ENCODE assay signal across 9 mouse cellular contexts in genomic region chr8:104630111-104630479, GRCm38 (mm10). TPM values are rescaled to one million over a fixed set of nuclear protein-coding genes. Genes with fewer than 3 reads are reported as not detected.
A peak's percentile ranks its signal among the peaks of the same experiment; 100 is the strongest.
DNase-seq lines count a peak whose midpoint lies in the region; ATAC-seq and TF ChIP-seq lines count a peak whose summit lies in the region.
"Had no signal": no experiment of that assay in that cellular context is flagged by ENCODE, and none has a peak within 500 bp of the region (broad histone marks: within the 10 kb centered on the region; RNA-seq: fewer than 3 reads in every experiment).

No protein-coding gene starts in this region.

- peaks cover 14% of the 10 kb centered on the region for H3K36me3 ChIP-seq in heart, postnatal 0 days (replicated peaks; ENCODE audit: control insufficient read depth, insufficient read depth, low read length)
- peaks cover under 1% of the 10 kb centered on the region; the same call in 1 of the 2 replicates for H3K36me3 ChIP-seq in hindbrain, embryonic 14.5 days (replicated peaks; ENCODE audit: control insufficient read depth, insufficient read depth)
- H3K36me3 ChIP-seq in midbrain, embryonic 12.5 days, result 0 out of 2 replicates have a peak, but pooled peaks cover 4% of the 10 kb centered on the region

- ATAC-seq in heart, postnatal 0 days (ENCODE audit: insufficient read depth, low read depth), result no peak
- no peak for ATAC-seq in hindbrain, embryonic 14.5 days (ENCODE audit: low FRiP score)
- no peak for ATAC-seq in midbrain, embryonic 12.5 days (ENCODE audit: low FRiP score, low read depth)

- H3K9ac ChIP-seq in heart, postnatal 0 days (replicated peaks; ENCODE audit: low read depth, low read length), result peak overlapping the region; percentile 77
- H3K9ac ChIP-seq in hindbrain, embryonic 14.5 days, result no peak overlapping the region
- H3K9ac ChIP-seq in midbrain, embryonic 12.5 days (replicated peaks), result no peak overlapping the region

- TF ChIP-seq CTCF in heart, postnatal 0 days (IDR thresholded peaks at IDR 0.05; ENCODE audit: low read depth), result no peak

- H3K4me3 ChIP-seq in heart, postnatal 0 days (ENCODE audit: low read depth, low read length), result peak overlapping the region; percentile 63
- H3K4me3 ChIP-seq in brown adipose tissue, adult 24 weeks (ENCODE audit: insufficient read depth, low read depth, low read length), result peak overlapping the region; percentile 50
- H3K4me3 ChIP-seq in hindbrain, embryonic 14.5 days (replicated peaks; ENCODE audit: low read length), result no peak overlapping the region
- H3K4me3 ChIP-seq in midbrain, embryonic 12.5 days, result peak overlapping the region; percentile 45

- 8% methylated on average over 8 of the region's 8 CpGs for WGBS in heart, postnatal 0 days
- WGBS in hindbrain, embryonic 14.5 days, result 38% methylated on average over 8 of the region's 8 CpGs
- 41% methylated on average over 8 of the region's 8 CpGs for WGBS in midbrain, embryonic 12.5 days

- H3K4me2 ChIP-seq in heart, postnatal 0 days (ENCODE audit: low read depth, low read length), result peak overlapping the region; percentile 67
- H3K4me2 ChIP-seq in hindbrain, embryonic 14.5 days (replicated peaks), result peak overlapping the region; percentile 60
- peak overlapping the region; percentile 61; the same call in 1 of the 2 replicates for H3K4me2 ChIP-seq in midbrain, embryonic 12.5 days (replicated peaks)

- TF ChIP-seq EP300 in heart, postnatal 0 days (IDR thresholded peaks at IDR 0.05; ENCODE audit: low read depth), result no peak

- peaks cover 40% of the 10 kb centered on the region for H3K4me1 ChIP-seq in heart, postnatal 0 days (ENCODE audit: control insufficient read depth, insufficient read depth)
- peaks cover 14% of the 10 kb centered on the region; the same call in 1 of the 2 replicates for H3K4me1 ChIP-seq in brown adipose tissue, adult 24 weeks (ENCODE audit: control insufficient read depth, insufficient read depth, insufficient read length, low read length)
- peaks cover 8% of the 10 kb centered on the region; the same call in 1 of the 2 replicates for H3K4me1 ChIP-seq in hindbrain, embryonic 14.5 days (replicated peaks; ENCODE audit: control insufficient read depth, insufficient read depth, low read length)
- peaks cover 8% of the 10 kb centered on the region for H3K4me1 ChIP-seq in midbrain, embryonic 12.5 days

- H3K9me3 ChIP-seq in heart, postnatal 0 days (replicated peaks; ENCODE audit: control insufficient read depth, low read length), result no peaks in the 10 kb centered on the region
- no peaks in the 10 kb centered on the region for H3K9me3 ChIP-seq in hindbrain, embryonic 14.5 days (ENCODE audit: control insufficient read depth, low read length)
- no peaks in the 10 kb centered on the region for H3K9me3 ChIP-seq in midbrain, embryonic 12.5 days

- no peaks in the 10 kb centered on the region for H3K27me3 ChIP-seq in heart, postnatal 0 days (ENCODE audit: control insufficient read depth, insufficient read depth, low read length)
- H3K27me3 ChIP-seq in hindbrain, embryonic 14.5 days (ENCODE audit: control insufficient read depth, insufficient read depth, low read length), result peaks cover 27% of the 10 kb centered on the region
- peaks cover 34% of the 10 kb centered on the region for H3K27me3 ChIP-seq in midbrain, embryonic 12.5 days

- no peak for DNase-seq in heart, postnatal 0 days (ENCODE audit: low spot score)
- DNase-seq in heart, adult 18-20 months, result no peak
- DNase-seq in hindbrain, embryonic 14.5 days (ENCODE audit: low spot score), result no peak
- DNase-seq in spleen, postnatal 36 days (ENCODE audit: low spot score in 2 of 2), result no peak
- no peak for DNase-seq in right cerebral cortex, postnatal 25 days
- DNase-seq in thymus, adult 18-20 months, result no peak

- H3K27ac ChIP-seq in heart, postnatal 0 days (ENCODE audit: low read depth), result peak overlapping the region; percentile 90
- H3K27ac ChIP-seq in brown adipose tissue, adult 24 weeks (replicated peaks; ENCODE audit: low read depth, low read length), result 0 out of 2 replicates have a peak overlapping the region, but pooled peaks have one; percentile 1
- H3K27ac ChIP-seq in hindbrain, embryonic 14.5 days, result no peak overlapping the region
- no peak overlapping the region for H3K27ac ChIP-seq in midbrain, embryonic 12.5 days (replicated peaks)

RNA-seq across cellular contexts. Expression of gene Rrad, which starts 1.0 kb away (rescaled TPM):
- 197 and 317 TPM in 2 replicates for total RNA-seq in heart, postnatal 0 days (2014; rRNA removed; ENCODE audit: low replicate concordance)
- polyA plus RNA-seq in heart, postnatal 0 days (2015; fragmentation: Nextera tagmentation; extraction: Ambion mirVana), result 235 and 284 TPM in 2 replicates
- 100 to 1,000 TPM in 1 of 2 experiments, 10 to 100 TPM in 1; 88.7 to 108 TPM for total RNA-seq in heart, adult 18-20 months (2021)
- polyA plus RNA-seq in brown adipose tissue, adult 24 weeks (2012; ENCODE audit: insufficient read depth, insufficient read length, missing spikeins), result 1.5 and 2.0 TPM in 2 replicates
- polyA plus RNA-seq in hindbrain, embryonic 14.5 days (2014; fragmentation: Nextera tagmentation; extraction: Ambion mirVana), result 3.9 and 4.3 TPM in 2 replicates
- polyA plus RNA-seq in midbrain, embryonic 12.5 days (2016; fragmentation: Nextera tagmentation; extraction: Ambion mirVana), result 1.9 and 2.8 TPM in 2 replicates

RNA-seq across cellular contexts. Expression of gene Cdh16, which starts 5.9 kb away (rescaled TPM):
- total RNA-seq in heart, postnatal 0 days (2014; rRNA removed; ENCODE audit: low replicate concordance), result 8.3 and 8.9 TPM in 2 replicates
- 11.4 and 13.1 TPM in 2 replicates for polyA plus RNA-seq in heart, postnatal 0 days (2015; fragmentation: Nextera tagmentation; extraction: Ambion mirVana)
- 1 to 10 TPM; 3.9 to 5.2 TPM for total RNA-seq in heart, adult 18-20 months (2021)
- polyA plus RNA-seq in brown adipose tissue, adult 24 weeks (2012; ENCODE audit: insufficient read depth, insufficient read length, missing spikeins), result not detected in 2 replicates
- not detected in 2 replicates for polyA plus RNA-seq in hindbrain, embryonic 14.5 days (2014; fragmentation: Nextera tagmentation; extraction: Ambion mirVana)
- not detected in 2 replicates for polyA plus RNA-seq in midbrain, embryonic 12.5 days (2016; fragmentation: Nextera tagmentation; extraction: Ambion mirVana)
- total RNA-seq: left cerebral cortex, postnatal 14 days had no signal

RNA-seq across cellular contexts. Expression of gene Ciao2b, which starts 11.7 kb away (rescaled TPM):
- 132 and 184 TPM in 2 replicates for total RNA-seq in heart, postnatal 0 days (2014; rRNA removed; ENCODE audit: low replicate concordance)
- polyA plus RNA-seq in heart, postnatal 0 days (2015; fragmentation: Nextera tagmentation; extraction: Ambion mirVana), result 141 and 147 TPM in 2 replicates
- 10 to 100 TPM; 62.2 to 66.5 TPM for total RNA-seq in heart, adult 18-20 months (2021)
- 62.5 and 67.4 TPM in 2 replicates for polyA plus RNA-seq in brown adipose tissue, adult 24 weeks (2012; ENCODE audit: insufficient read depth, insufficient read length, missing spikeins)
- 109 and 128 TPM in 2 replicates for polyA plus RNA-seq in hindbrain, embryonic 14.5 days (2014; fragmentation: Nextera tagmentation; extraction: Ambion mirVana)
- 107 and 108 TPM in 2 replicates for polyA plus RNA-seq in midbrain, embryonic 12.5 days (2016; fragmentation: Nextera tagmentation; extraction: Ambion mirVana)

RNA-seq across cellular contexts. Expression of gene Pdp2, which starts 38.8 kb away (rescaled TPM):
- 4.0 and 4.2 TPM in 2 replicates for total RNA-seq in heart, postnatal 0 days (2014; rRNA removed; ENCODE audit: low replicate concordance)
- polyA plus RNA-seq in heart, postnatal 0 days (2015; fragmentation: Nextera tagmentation; extraction: Ambion mirVana), result 5.7 and 6.1 TPM in 2 replicates
- 10 to 100 TPM; 18.1 to 22.5 TPM for total RNA-seq in heart, adult 18-20 months (2021)
- 23.7 and 36.2 TPM in 2 replicates for polyA plus RNA-seq in brown adipose tissue, adult 24 weeks (2012; ENCODE audit: insufficient read depth, insufficient read length, missing spikeins)
- 18.7 and 19.7 TPM in 2 replicates for polyA plus RNA-seq in hindbrain, embryonic 14.5 days (2014; fragmentation: Nextera tagmentation; extraction: Ambion mirVana)
- polyA plus RNA-seq in midbrain, embryonic 12.5 days (2016; fragmentation: Nextera tagmentation; extraction: Ambion mirVana), result 14.7 and 15.8 TPM in 2 replicates

Comparison
In these comparisons a context has a peak if more than half of its experiments do, and no peak if none do; other contexts are left out.
1. H3K27ac ChIP-seq: peak in heart, postnatal 0 days (single experiment) and brown adipose tissue, adult 24 weeks (single experiment); none in hindbrain, embryonic 14.5 days (single experiment) and midbrain, embryonic 12.5 days (single experiment).
2. RNA of gene Rrad, which starts 1.0 kb away (polyA plus RNA-seq): 235 to 284 TPM in heart, postnatal 0 days; 3.9 to 4.3 TPM in hindbrain, embryonic 14.5 days, 1.9 to 2.8 TPM in midbrain, embryonic 12.5 days and 1.5 to 2.0 TPM in brown adipose tissue, adult 24 weeks; every median in the first group is over 10 times any median in the second.
3. RNA of gene Cdh16, which starts 5.9 kb away (polyA plus RNA-seq): 11.4 to 13.1 TPM in heart, postnatal 0 days; not detected in hindbrain, embryonic 14.5 days, not detected in brown adipose tissue, adult 24 weeks and not detected in midbrain, embryonic 12.5 days; every median in the first group is over 10 times any median in the second.
4. Peak in every context shown above with its lines, with median percentiles within 50 percentile points of each other: H3K4me2 ChIP-seq.